Mouse (Mus musculus): ENCODE data around the gene Mdga1.

DNA sequence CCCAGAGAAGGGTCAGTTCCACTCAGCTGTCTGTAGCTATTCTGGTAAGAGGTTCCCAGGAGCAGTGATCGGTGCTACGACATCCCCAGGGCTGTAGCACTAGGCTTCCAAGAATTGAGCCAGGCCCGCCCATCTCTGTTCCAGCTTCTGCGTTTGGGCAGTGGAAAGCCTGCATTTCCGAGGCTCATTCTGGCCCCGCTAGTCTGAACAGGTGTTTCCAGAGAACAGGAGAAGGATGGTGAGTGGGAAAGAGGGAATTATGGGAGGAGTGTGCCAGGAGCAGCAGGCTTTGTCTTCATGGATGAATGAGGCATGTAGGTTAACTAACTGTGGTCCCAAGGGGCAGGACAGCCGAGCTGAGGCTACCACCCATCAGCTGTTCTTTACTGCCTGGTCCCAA lies 140.8 kb downstream of the Mdga1 start:
- TF ChIP-seq CTCF (IDR thresholded peaks at IDR 0.05; ENCODE audit: low read depth, low read length) (no peak), POLR2A (IDR thresholded peaks at IDR 0.05; ENCODE audit: borderline replicate concordance, low read depth, low read length) (no peak)
